Mouse (Mus musculus) gastrocnemius, postnatal 4 days (tissue): Measurements from ENCODE around the gene Olfr178. TPM values are rescaled to one million over a fixed set of nuclear protein-coding genes. Genes with fewer than 3 reads are reported as not detected.

ENCODE experiments used
- DNase-seq, 2 experiments: peaks; one replicate each; pipeline ENCODE4 v3.0.0; 2021 to 2022; ENCODE audit warnings: low spot score in 2 of 2, mixed read lengths in 2 of 2
- long read RNA-seq, 2 experiments: library from polyadenylated mRNA; stranded (forward); transcript quantifications; one replicate each; pipeline ENCODE4 v2.0.0; 2021
- total RNA-seq, 2 experiments: library from RNA; stranded (reverse); gene quantifications; 2 replicates each; pipeline ENCODE4 v1.2.3; 2021

Olfr178 gene
- total RNA-seq: not detected
- long read RNA-seq, experiment 1: 0 reads
- long read RNA-seq, experiment 2: 0 reads

- DNase-seq: no peak
These were observed at the start of gene Olfr178 for GRCm38 (mm10) chr16:58891963-58892362. Gene Olfr178 (minus strand): TSS chr16:58892063.

- no peak for DNase-seq
These were observed 37.4 kb upstream of the Olfr178 start, which contains the start of gene Olfr180 for GRCm38 (mm10) chr16:58929292-58929691. Gene Olfr180 (minus strand): TSS chr16:58929392.

DNA sequence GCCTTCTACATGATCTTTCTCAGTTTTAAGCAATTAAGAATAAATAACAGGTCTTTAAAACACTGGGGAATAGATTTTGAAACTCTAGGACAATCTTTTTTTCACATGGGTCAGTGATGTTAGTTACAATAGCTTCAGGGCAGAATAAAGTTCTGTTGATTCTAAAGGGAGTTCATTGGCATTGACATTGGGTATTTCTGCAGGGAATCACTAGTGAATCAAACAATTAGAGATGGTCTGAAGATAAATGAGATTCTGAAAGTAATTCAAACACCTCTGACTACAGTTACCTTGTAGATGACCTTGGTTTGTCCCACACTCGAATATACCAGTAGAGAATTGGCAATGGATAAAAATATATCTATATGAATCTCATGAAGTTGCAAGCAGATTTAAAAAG, 36.8 kb upstream of the Olfr178 start, which contains the start of gene Olfr181:
Olfr181 (minus strand) TSS at position 101 of the 400 bp plus-strand sequence.
- no peak for DNase-seq

- DNase-seq: no peak
These were observed 7.4 kb downstream of the Olfr178 start for GRCm38 (mm10) chr16:58884416-58884815.

GRCm38 (mm10) chr16:58874668-58875067, 17.2 kb downstream of the Olfr178 start, which contains the start of gene Olfr177:
Gene Olfr177 (minus strand): TSS chr16:58874768.
- no peak for DNase-seq

DNA sequence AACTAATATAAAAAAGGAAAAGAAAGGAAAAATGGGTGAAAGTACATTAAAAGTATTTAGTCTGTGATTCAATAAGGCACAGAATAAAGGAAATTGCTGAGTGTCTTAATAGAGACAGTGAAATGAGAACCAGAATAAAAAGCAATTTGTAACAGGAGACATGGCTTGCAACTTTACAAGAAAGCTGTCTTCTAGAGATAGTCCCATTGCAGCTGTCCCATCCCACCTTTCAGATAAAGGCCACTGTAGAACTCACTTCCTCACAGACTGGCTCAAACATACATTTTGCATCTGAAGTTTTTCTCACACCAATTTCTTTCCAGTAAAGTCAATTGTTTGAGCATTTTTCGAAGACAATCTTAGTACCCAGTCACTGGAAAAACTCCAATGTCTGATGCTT, 30.4 kb downstream of the Olfr178 start:
- no peak for DNase-seq

GRCm38 (mm10) chr16:58860032-58860737, 31.7 kb downstream of the Olfr178 start:
- DNase-seq: no peak

Other genes starting within 250 kb of the Olfr178 start
- gene Cpox, start 221.8 kb downstream of the Olfr178 start, total RNA-seq: 10 to 100 TPM; 10.5 to 13.0 TPM
- gene Gpr15, start 173.0 kb downstream of the Olfr178 start, total RNA-seq: not detected
- 10 to 100 TPM; 57.2 to 61.9 TPM for gene Cldnd1, start 164.2 kb downstream of the Olfr178 start, total RNA-seq
- not detected for gene Olfr172, start 128.9 kb downstream of the Olfr178 start, total RNA-seq
- gene Olfr173, start 91.8 kb downstream of the Olfr178 start, total RNA-seq: not detected
- gene Olfr175-ps1, start 65.3 kb downstream of the Olfr178 start, total RNA-seq: not detected
- not detected for gene Olfr177, start 17.3 kb downstream of the Olfr178 start, total RNA-seq
- not detected for gene Olfr181, start 36.7 kb upstream of the Olfr178 start, total RNA-seq
- gene Olfr180, start 37.3 kb upstream of the Olfr178 start, total RNA-seq: not detected
- gene Olfr183, start 103.3 kb upstream of the Olfr178 start, total RNA-seq: not detected
- gene Olfr186, start 138.2 kb upstream of the Olfr178 start, total RNA-seq: not detected
- not detected for gene Olfr187, start 147.7 kb upstream of the Olfr178 start, total RNA-seq
- not detected for gene Olfr190, start 185.9 kb upstream of the Olfr178 start, total RNA-seq
- gene Olfr191, start 197.8 kb upstream of the Olfr178 start, total RNA-seq: not detected
- gene Olfr193, start 219.8 kb upstream of the Olfr178 start, total RNA-seq: not detected
- not detected for gene Olfr194, start 229.0 kb upstream of the Olfr178 start, total RNA-seq